Mouse (Mus musculus): ENCODE measurements at regions not wholly inside any gene's neighbourhood (a gene's known extent, or its start where the extent isn't known, plus 50 kb on each side); places are given as distances from the start of the nearest gene placed in this dataset.

DNA sequence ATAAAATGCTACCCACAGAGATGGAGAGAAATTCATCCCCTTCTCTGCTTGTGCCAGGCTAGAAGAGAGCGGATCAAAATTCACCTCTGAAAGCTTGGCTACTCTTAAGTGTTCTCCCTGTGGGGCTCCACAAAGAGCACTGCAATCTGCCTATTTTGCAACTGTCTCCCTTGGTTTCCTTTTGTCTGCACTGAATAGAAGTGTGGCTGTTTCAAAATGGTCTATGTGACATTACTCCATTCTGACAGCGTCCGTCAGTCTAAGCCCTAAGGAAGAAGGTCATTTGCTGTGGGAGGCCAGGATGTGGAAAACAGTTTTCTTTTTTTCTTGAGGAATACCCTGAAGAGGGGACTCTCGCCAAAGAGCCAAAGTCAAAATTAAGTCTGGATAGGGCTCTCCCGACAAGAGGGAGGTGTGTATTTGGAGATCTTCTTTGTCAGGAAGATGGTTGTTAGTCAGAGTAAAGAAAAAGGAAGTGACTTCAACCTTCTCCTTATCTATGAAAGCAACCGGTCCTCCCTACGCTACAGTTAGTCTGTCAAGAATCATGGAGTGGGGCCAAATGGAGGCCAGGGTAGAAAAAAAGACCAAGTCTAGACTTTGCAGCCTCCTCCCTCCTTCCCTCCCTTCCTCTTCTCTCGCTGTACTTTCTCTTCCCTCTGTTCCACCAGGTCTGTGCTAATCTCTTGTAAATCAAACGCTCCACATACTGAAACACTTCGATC lies 198.2 kb upstream of the Hmga2 start:
- no peak for TF ChIP-seq FOSL1 (IDR thresholded peaks at IDR 0.05; ENCODE audit: insufficient read depth, low read length, poor library complexity, severe bottlenecking)
- TF ChIP-seq CTCF (IDR thresholded peaks at IDR 0.05; ENCODE audit: control insufficient read depth, insufficient read depth, insufficient read length) = no peak
- no peak for TF ChIP-seq MAX (IDR thresholded peaks at IDR 0.05)
- no peak for TF ChIP-seq MYOD1 (IDR thresholded peaks at IDR 0.05; ENCODE audit: control insufficient read depth, insufficient read length, low read depth)
- no peak for TF ChIP-seq CEBPB (IDR thresholded peaks at IDR 0.05; ENCODE audit: low read depth)
- TF ChIP-seq MYOG (IDR thresholded peaks at IDR 0.05; ENCODE audit: control insufficient read depth, extremely low read depth, insufficient read length) = no peak
- TF ChIP-seq USF1 (IDR thresholded peaks at IDR 0.05; ENCODE audit: low read depth) = no peak
